19 mouse cellular contexts compared by ENCODE assay signal in genomic region chr11:96426191-96426590, GRCm38 (mm10).
"Had no signal": no experiment of that assay in that cellular context is flagged by ENCODE, and none has a peak within 500 bp of the region (broad histone marks: within the 10 kb centered on the region; RNA-seq: fewer than 3 reads in every experiment).

No protein-coding gene starts in this region.

- H3K36me3 ChIP-seq: liver, embryonic 13.5 days; liver, embryonic 15.5 days; midbrain, embryonic 10.5 days; midbrain, embryonic 12.5 days; neural tube, embryonic 13.5 days; neural tube, embryonic 15.5 days had no signal

- H3K27me3 ChIP-seq: liver, embryonic 13.5 days; midbrain, embryonic 12.5 days; neural tube, embryonic 13.5 days; neural tube, embryonic 15.5 days had no signal

- H3K4me1 ChIP-seq: liver, embryonic 15.5 days; midbrain, embryonic 12.5 days had no signal

- DNase-seq: liver; liver, embryonic 13.5 days; midbrain, embryonic 14.5 days; retina, postnatal 1 day; right cerebral cortex, adult 18-20 months; right cerebral cortex, postnatal 25 days; right cerebral cortex, postnatal 4 days; spleen, adult 18-20 months; thymus, adult 18-20 months; thymus, postnatal 14 days; thymus, postnatal 36 days had no signal

- H3K4me3 ChIP-seq: liver, embryonic 13.5 days; liver, embryonic 15.5 days; midbrain, embryonic 10.5 days; midbrain, embryonic 12.5 days; myocyte; neural tube, embryonic 13.5 days; neural tube, embryonic 15.5 days had no signal

- H3K27ac ChIP-seq: liver, embryonic 13.5 days; liver, embryonic 15.5 days; midbrain, embryonic 10.5 days; midbrain, embryonic 12.5 days; neural tube, embryonic 13.5 days; neural tube, embryonic 15.5 days had no signal

- H3K4me2 ChIP-seq: liver, embryonic 11.5 days; liver, embryonic 13.5 days; liver, embryonic 15.5 days; midbrain, embryonic 12.5 days; neural tube, embryonic 13.5 days; neural tube, embryonic 15.5 days had no signal

- H3K9ac ChIP-seq: liver, embryonic 13.5 days; liver, embryonic 15.5 days; midbrain, embryonic 12.5 days; neural tube, embryonic 13.5 days; neural tube, embryonic 15.5 days had no signal

- H3K9me3 ChIP-seq: liver, embryonic 13.5 days; liver, embryonic 15.5 days; midbrain, embryonic 10.5 days; midbrain, embryonic 12.5 days; neural tube, embryonic 13.5 days; neural tube, embryonic 15.5 days had no signal

- ATAC-seq: midbrain, embryonic 16.5 days had no signal
